Mouse (Mus musculus) mature B cell (primary cell): ENCODE measurements around the gene Abcb6.

Experiments
- in situ Hi-C: fragments of 300-500 bp; cut with MboI; formaldehyde crosslinking; loops from 2 replicates; pipeline ENCODE4 v1.14.3; 2019

The Abcb6 gene

GRCm38 (mm10) chr1:75180105-75180590, at the start of gene Abcb6:
Abcb6 (minus strand) TSS chr1:75180392.
- in situ Hi-C loops, result no loop called here

- in situ Hi-C loops, result no loop called here
Measured at GRCm38 (mm10) chr1:75229158-75229557, 49.0 kb upstream of the Abcb6 start.

GRCm38 (mm10) chr1:75227653-75228052, 47.5 kb upstream of the Abcb6 start:
- in situ Hi-C loops, result no loop called here

DNA sequence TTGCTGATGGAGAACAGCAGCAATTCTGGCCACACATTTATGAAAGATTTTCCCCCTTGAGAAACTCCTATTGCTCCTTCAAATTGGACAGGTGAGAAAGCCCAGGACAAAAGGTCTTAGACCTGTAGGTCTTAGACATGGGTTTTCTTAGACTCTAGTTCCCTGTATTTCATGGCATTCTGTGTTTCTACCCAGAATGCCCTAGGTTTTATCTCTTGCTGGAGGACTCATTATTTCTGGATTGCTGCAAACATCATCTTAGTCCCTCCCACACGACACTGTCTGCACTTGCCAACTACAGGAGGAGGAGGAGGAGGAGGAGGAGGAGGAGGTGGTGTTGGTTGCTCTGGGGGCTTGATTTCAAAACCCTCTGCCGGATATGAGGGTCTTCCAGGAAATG, 45.9 kb upstream of the Abcb6 start:
- in situ Hi-C loops, result no loop called here

DNA sequence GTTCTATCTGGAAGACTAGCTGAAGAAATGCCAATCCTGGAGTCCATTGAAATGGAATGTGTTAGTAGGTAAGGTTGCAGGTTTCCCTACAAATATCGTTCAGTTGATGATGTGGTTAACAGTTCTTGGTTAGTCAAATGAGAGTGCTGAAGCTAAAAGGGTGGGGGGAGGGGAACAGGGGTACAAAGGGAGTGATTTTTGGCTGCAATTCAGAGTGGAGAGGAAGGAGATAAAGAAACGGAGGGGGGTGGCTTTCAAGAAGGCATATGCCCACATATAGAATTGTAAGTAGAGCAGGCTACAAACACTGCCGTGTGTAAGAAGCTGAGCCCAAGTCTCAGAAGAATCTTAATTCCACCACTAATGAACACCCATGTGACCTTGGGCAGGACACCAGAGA, 45.3 kb upstream of the Abcb6 start:
- in situ Hi-C loops, result no loop called here

DNA sequence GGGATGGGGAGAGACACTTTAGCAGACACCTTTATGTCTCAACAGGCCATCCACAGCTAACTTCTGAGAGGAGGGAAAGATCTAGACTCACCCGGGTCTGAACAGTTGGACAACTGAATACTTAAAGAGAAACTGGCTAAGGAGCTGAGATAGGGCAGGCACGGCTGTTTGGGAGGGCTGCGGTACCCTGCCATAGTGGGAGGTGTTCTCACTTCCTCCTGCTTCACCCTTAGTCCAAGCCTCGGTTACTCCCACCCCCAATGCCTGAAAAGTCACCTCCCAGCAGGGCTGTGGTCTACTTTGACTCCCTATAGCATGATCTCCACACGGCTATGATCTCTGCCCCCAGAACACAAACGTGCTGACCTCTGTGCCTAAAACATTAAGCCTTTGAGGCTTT, 43.3 kb upstream of the Abcb6 start:
- in situ Hi-C loops, result no loop called here

- in situ Hi-C loops, result no loop called here
Measured at GRCm38 (mm10) chr1:75222926-75223325, 42.7 kb upstream of the Abcb6 start.

GRCm38 (mm10) chr1:75221538-75221937, 41.3 kb upstream of the Abcb6 start:
- in situ Hi-C loops, result no loop called here

GRCm38 (mm10) chr1:75219531-75219930, 39.3 kb upstream of the Abcb6 start, which contains the start of gene Tuba4a:
Tuba4a (minus strand) TSS chr1:75219865.
- in situ Hi-C loops, result no loop called here

GRCm38 (mm10) chr1:75219078-75219477, 38.9 kb upstream of the Abcb6 start:
- in situ Hi-C loops, result no loop called here

GRCm38 (mm10) chr1:75218227-75219001, 38.2 kb upstream of the Abcb6 start:
- in situ Hi-C loops, result no loop called here

GRCm38 (mm10) chr1:75217893-75218226, 37.7 kb upstream of the Abcb6 start:
- in situ Hi-C loops, result no loop called here

DNA sequence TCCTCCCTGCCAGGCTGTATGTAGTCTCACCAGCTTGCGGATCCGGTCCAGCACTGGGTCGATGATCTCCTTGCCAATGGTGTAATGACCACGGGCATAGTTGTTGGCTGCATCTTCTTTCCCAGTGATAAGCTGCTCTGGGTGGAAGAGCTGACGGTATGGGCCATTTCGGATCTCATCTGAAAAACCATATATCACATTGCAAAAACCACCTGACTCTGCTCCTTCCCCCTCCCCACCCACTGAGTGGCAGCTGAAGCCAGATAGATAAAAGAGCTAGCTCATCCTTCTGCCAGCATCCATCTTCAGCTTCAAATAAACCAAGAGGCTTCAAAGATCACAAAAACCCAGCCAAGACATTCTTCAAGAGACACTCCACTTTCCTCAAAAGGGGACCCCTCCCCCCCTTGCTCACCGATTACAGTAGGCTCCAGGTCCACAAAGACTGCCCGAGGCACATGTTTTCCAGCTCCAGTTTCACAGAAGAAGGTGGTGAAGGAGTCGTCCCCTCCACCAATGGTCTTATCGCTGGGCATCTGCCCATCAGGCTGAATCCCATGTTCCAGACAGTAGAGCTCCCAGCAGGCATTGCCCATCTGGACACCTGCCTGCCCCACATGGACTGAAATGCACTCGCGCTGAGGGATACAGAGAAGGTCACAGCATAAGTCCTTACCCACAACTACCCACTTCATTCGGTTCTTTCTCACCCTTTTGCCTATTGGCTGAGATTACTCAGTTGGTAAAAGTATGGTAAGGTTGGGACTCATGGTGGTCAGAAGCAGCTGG, 36.8 kb upstream of the Abcb6 start:
- in situ Hi-C loops, result no loop called here

DNA sequence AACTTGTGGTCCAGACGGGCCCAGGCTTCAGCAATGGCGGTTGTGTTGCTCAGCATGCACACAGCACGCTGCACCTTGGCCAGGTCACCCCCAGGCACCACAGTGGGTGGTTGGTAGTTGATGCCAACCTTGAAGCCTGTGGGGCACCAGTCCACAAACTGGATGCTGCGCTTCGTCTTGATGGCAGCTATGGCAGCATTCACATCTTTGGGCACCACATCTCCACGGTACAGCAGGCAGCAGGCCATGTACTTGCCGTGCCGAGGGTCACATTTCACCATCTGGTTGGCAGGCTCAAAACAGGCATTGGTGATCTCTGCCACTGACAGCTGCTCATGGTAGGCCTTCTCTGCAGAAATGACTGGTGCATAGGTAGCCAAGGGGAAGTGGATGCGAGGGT, 35.6 kb upstream of the Abcb6 start:
- in situ Hi-C loops, result no loop called here

DNA sequence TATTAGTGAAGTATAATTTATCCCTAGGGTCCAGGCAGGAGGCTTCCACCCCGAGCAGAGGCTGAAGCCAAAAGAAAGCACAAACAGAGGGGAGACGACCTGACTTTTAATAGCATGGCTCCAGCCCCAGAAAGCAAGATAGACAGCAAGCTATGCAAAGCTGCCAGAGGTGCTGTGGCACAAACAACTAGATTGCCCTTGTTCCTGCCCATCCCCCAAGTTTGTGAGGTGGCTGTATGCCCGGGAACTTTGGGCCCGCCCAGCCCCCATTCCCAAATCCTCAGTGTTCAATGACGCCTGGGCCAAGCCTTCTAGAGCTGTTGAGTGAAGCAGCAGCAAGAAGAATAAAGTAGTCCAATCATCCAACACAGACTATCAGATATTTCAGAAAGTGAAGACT, 34.7 kb upstream of the Abcb6 start:
- in situ Hi-C loops, result no loop called here

DNA sequence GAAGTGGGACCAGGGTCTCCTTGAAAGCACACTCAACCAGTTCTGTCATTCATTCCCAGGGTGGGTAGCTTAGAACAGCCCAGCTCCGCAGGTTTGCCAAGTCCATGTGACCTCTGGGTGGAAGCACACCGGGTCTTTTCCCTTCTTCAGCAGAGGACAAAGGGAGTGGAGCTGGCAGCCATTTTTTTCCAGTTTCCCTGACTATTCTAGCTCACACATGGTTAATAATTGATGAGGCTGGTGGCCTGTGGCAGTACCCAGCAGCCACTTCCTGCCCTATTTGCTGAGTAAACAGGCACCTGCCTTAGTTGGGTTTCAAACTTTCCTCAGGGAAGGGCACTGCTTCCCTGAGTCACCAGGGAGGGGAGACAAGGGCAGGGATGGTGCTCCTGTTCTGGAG, 34.2 kb upstream of the Abcb6 start:
- in situ Hi-C loops, result no loop called here

- in situ Hi-C loops, result no loop called here
Measured at GRCm38 (mm10) chr1:75213096-75213495, 32.9 kb upstream of the Abcb6 start.

DNA sequence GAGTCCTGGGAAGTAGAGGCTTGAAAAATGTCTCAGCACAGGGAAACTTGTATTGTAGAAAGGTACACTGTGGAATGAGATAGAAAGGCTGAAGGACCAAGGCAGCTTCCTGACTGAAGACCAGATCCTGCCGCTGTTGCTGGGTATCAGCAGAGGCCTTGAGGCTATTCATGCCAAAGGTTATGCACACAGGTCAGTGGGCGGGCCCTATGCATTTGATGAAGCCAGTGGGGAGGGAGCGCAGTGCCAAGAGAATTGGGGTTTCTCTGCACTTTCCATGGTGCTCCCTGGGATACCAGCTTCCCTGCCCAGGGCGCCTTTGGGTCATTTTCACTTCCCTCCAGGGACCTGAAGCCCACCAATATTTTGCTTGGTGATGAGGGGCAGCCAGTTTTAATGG, 32.4 kb upstream of the Abcb6 start:
- in situ Hi-C loops, result no loop called here

DNA sequence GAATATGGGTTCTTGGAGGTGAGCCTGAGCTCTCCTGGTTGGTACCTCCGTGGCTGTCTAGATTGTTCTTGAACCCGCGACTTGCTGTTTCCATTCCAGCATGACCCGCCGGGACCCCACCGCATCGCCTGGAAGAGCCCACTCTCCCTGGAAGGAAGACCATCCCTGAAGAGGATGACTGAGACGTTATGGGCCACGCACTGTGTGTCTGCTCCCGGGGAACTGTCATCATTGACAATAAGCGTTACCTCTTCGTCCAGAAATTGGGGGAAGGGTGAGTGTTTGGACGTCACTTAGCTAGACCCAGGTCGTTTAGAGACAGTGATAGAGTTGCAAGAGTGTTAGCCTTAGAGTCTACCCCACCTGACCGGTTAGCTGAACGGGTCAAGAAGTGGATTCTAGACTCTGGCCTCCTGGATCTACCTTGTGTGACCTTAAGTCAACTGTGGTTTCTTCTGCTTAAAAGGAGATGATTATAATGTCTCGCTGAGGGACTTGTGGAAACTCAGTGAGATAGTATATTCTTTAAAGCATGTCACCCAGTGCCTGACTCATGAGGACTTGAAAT, 31.0 kb upstream of the Abcb6 start:
- in situ Hi-C loops, result no loop called here

- in situ Hi-C loops, result no loop called here
Measured at GRCm38 (mm10) chr1:75210136-75211087, 30.2 kb upstream of the Abcb6 start, which contains the start of the genes Glb1l and Stk16. Glb1l (minus strand) TSS chr1:75210813. Stk16 (plus strand) TSS chr1:75210838.

- in situ Hi-C loops, result no loop called here
Measured at GRCm38 (mm10) chr1:75208967-75209678, 28.9 kb upstream of the Abcb6 start.
